Mouse (Mus musculus) G1E (cell line): ENCODE data around the gene Rab36.

Source experiments
- CTCF ChIP-seq: IDR thresholded peaks from 2 replicates; pipeline ENCODE4 v1.5.1; 2012; ENCODE audit warnings: low read depth, low read length, inconsistent platforms, mixed read lengths
- GATA1 ChIP-seq: IDR thresholded peaks from 2 replicates; pipeline ENCODE4 v1.6.1; 2012; ENCODE audit warnings: borderline replicate concordance, low read length, inconsistent platforms, mixed read lengths
- POLR2AphosphoS5 ChIP-seq: IDR thresholded peaks from 2 replicates; pipeline ENCODE4 v1.6.1; 2012; ENCODE audit warnings: low read depth, low read length, inconsistent platforms; ENCODE audit not compliant: insufficient replicate concordance
- TAL1 ChIP-seq: conservative IDR thresholded peaks from 2 replicates; pipeline ENCODE4 v1.6.1; 2012; ENCODE audit warnings: low read depth, low read length, inconsistent platforms, mixed read lengths

DNA sequence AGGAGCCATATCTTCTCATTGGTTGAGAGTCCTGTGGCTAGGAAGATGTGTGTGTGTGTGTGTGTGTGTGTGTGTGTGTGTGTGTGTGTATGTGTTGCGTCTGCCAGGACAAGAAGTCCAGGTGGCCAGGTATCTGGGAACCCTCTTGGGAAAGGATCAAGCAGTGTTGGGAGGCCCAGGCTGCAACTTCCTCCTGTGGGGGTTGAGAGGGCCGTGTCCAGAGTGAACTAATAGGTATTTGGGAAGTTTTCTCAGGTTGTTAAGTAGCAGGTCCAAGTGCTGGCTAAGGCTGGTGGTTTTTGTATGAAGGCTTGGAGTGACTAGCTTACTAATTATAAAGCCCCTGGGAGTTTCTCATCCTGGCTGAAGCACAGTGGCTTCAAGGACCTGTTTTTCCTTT is 31.2 kb downstream of the Rab36 start:
- no peak for TF ChIP-seq CTCF
- no peak for TF ChIP-seq POLR2AphosphoS5
- no peak for TF ChIP-seq TAL1
- no peak for TF ChIP-seq GATA1
